Mouse (Mus musculus): Measurements from ENCODE around the gene Tipin.

DNA sequence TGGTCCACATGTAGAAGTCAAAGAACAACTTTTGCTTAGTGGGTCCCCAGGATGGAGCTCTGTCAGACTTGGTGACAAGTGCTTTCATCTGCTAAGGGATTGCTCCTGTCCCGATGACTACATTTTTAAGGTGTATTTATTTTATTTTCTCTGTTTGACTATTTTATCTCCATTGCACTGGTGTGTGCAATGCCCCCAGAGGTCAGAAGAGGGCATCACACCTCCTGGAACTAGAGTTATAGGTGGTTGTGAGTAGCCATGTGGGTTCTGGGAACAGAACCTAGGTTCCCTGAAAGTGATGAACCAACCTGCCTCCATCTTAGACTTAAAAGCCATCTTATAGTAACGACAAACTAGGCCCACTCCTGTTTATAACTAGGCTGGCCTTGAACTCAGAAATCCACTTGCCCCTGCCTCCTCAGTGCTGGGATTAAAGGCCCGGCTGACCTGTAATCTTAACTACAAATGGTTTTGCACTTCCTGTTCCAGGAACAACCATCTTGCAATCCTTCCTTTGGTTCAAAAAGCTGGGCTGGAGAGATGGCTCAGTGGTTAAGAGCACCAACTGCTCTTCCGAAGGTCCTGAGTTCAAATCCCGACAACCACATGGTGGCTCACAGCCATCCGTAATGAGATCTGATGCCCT is 2.6 kb upstream of the Tipin start:
- TF ChIP-seq POLR2A (IDR thresholded peaks at IDR 0.05; ENCODE audit: insufficient read length, low read depth): no peak
- no peak for TF ChIP-seq MAX (IDR thresholded peaks at IDR 0.05; ENCODE audit: low read depth)
- TF ChIP-seq MYOG (IDR thresholded peaks at IDR 0.05; ENCODE audit: control insufficient read depth in 1 of 3, insufficient read depth in 1 of 3, insufficient read length in 2 of 3, low read depth in 2 of 3): no peak
- no peak for TF ChIP-seq E2F4 (IDR thresholded peaks at IDR 0.05; ENCODE audit: insufficient read depth)
- TF ChIP-seq CEBPB (IDR thresholded peaks at IDR 0.05; ENCODE audit: insufficient read depth, poor library complexity, severe bottlenecking): no peak
- TF ChIP-seq TCF3 (IDR thresholded peaks at IDR 0.05; ENCODE audit: insufficient read length, low read depth): no peak
- TF ChIP-seq MYOD1 (IDR thresholded peaks at IDR 0.05; ENCODE audit: control insufficient read depth in 1 of 3, insufficient read length in 2 of 3, low read depth in 2 of 3): no peak
- no peak for TF ChIP-seq POLR2AphosphoS2 (IDR thresholded peaks at IDR 0.05; ENCODE audit: insufficient read length, low read depth)
- no peak for TF ChIP-seq USF1 (IDR thresholded peaks at IDR 0.05; ENCODE audit: low read depth)
- TF ChIP-seq REST (IDR thresholded peaks at IDR 0.05; ENCODE audit: insufficient read depth, insufficient read length): no peak
